Mouse (Mus musculus) E14TG2a.4 (cell line): ENCODE results near the gene Bcl11b.

Source experiments
- CTCF ChIP-seq: conservative IDR thresholded peaks from 2 replicates; pipeline ENCODE4 v1.5.1; 2014; ENCODE audit warnings: low read length
- NANOG ChIP-seq: IDR thresholded peaks from 2 replicates; pipeline ENCODE4 v1.6.1; 2014; ENCODE audit warnings: borderline replicate concordance, low read length, mixed read lengths
- POU5F1 ChIP-seq: IDR thresholded peaks from 2 replicates; pipeline ENCODE4 v1.6.1; 2014; ENCODE audit warnings: low read length, borderline replicate concordance

GRCm38 (mm10) chr12:107904457-107904856, 98.9 kb downstream of the Bcl11b start:
- TF ChIP-seq CTCF (no peak), POU5F1 (no peak), NANOG (no peak)
